Mouse (Mus musculus): Measurements from ENCODE around the gene 1700028J19Rik.

- no peak for TF ChIP-seq TBP (IDR thresholded peaks at IDR 0.05; ENCODE audit: low read depth, low read length)
- TF ChIP-seq ETS1 (IDR thresholded peaks at IDR 0.05; ENCODE audit: low read depth, low read length), result no peak
- no peak for TF ChIP-seq NELFE (IDR thresholded peaks at IDR 0.05; ENCODE audit: low read depth, low read length)
- TF ChIP-seq POLR2A (IDR thresholded peaks at IDR 0.05; ENCODE audit: control insufficient read depth in 1 of 2, insufficient read depth in 1 of 2, low read depth in 1 of 2, low read length in 2 of 2, poor library complexity in 1 of 2), result no peak
- TF ChIP-seq CTCF (IDR thresholded peaks at IDR 0.05 in 2 of 3, conservative IDR thresholded peaks at IDR 0.05 in 1 of 3; ENCODE audit: control insufficient read depth in 1 of 3, insufficient read depth in 1 of 3, low read depth in 2 of 3, low read length in 3 of 3, poor library complexity in 1 of 3, severe bottlenecking in 1 of 3), result no peak
- TF ChIP-seq CHD1 (IDR thresholded peaks at IDR 0.05; ENCODE audit: low read depth, low read length), result no peak
- TF ChIP-seq RCOR1 (IDR thresholded peaks at IDR 0.05; ENCODE audit: low read depth, low read length), result no peak
Measured at GRCm38 (mm10) chr7:44276461-44277249, 30.2 kb upstream of the 1700028J19Rik start.

Measured in MEL (cell line).